Mouse (Mus musculus) left cerebral cortex, adult 9 months (tissue): ENCODE data around the gene Itprip.
"Not testable (repeated sequence)": the region's sequence is repeated elsewhere in the genome, so short reads cannot be mapped to it uniquely, and the experiment has no call there.

Source experiments
- DNase-seq, 2 experiments: peaks; one replicate each; pipeline ENCODE4 v3.0.0; 2022; ENCODE audit warnings: low spot score in 2 of 2

Gene Itprip

GRCm38 (mm10) chr19:47853951-47854795 is 64.9 kb downstream of the Itprip start:
- DNase-seq, result no peak

DNA sequence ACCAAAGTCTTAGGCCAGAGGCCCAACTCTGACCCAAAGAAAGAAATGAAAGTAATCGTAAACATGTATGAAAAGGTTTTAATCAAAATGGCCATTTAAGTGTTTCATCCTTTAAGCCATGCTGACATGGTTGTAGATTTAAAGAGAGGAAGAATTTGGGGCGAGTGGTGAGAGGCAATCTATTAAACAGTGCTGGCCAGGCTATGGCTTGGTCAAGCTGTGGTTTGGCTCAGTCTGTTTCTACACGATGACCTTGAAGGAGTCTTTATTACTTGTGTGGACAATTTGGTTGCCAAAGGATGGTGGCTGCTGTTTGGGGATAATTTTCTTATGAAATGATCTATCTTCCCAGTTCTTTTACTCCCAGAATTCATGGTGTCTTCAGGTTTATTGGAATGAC is 66.0 kb downstream of the Itprip start:
- no peak for DNase-seq

- DNase-seq, result not testable (repeated sequence)
Measured at GRCm38 (mm10) chr19:47852131-47852530, 67.0 kb downstream of the Itprip start.

GRCm38 (mm10) chr19:47849735-47850134 is 69.4 kb downstream of the Itprip start:
- no peak for DNase-seq
